Mouse (Mus musculus): ENCODE data around the gene Unc5cl.

Unc5cl gene

DNA sequence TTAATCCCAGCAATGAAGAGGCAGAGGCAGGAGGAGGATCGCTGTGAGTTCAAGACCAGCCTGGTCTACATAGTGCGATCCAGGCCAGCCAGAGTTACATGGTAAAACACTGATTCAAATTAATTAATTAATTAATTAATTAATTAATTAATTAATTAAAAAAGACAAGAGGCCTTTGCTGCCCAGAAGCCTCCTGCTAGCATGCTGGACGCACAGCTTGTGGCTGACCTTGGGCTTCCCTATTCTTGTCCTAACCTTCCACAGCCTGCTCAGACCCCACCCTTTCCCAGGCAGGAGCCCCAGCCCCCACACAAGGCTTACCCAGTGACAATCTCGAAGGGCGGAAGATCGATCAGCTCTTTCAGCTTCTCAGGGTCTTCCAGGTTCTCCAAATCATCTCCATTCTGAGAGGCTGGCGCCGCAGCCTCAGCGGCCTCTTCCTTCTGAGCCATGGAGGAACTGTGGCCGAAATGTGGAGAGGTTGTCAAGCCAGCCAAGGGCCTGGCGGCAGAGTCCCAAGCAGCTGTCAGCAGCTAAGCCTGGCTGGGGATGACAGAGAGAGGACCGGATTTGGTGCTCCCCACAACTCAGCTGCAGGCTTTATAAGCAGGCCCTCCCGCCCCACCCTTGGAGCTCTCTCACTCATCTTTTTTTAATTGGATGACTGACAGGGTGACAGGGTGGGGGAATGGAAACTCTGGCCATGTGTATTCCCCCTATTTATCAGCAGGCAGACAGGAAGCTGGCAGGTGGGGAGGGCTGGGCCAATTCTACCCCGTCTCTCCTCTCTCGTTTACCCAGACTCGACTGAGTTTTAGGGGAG lies 22.3 kb upstream of the Unc5cl start, which contains the start of gene Apobec2:
TSS of gene Apobec2 (minus strand) at position 773 of the 823 bp plus-strand sequence.
- DNase-seq (ENCODE audit: low spot score) = no peak

DNA sequence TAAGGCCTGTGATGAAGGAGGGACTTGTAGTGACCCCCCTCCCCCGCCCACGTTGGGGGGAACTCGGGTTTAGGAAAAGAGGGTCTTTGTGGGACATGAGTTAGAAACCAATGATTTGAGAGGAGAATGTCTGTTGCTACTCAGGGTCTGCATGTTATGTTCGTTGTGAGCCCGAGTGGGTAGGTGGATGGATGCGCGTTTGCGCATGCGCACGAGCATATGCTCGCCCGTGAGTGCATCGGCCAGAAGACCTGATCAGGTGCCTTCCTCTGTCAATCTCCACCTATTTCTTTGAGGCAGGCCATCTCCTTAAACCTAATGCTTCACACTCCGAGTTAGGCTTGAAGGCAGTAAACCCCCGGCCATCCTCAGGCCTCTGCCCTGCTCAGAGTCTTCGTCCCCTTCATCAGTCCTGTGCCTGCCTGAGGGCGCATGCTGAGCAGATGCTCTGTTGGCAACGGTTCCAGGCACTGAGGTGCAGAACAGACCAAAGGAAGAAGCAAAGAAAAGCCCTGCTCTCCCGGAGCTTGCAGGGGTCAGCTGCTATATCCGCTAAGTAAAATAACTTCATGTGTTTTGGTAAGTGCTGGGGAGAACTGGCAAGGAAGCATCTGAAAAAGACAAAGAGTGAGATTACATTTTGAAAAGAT lies 21.6 kb upstream of the Unc5cl start:
- DNase-seq (ENCODE audit: low spot score) = no peak

DNA sequence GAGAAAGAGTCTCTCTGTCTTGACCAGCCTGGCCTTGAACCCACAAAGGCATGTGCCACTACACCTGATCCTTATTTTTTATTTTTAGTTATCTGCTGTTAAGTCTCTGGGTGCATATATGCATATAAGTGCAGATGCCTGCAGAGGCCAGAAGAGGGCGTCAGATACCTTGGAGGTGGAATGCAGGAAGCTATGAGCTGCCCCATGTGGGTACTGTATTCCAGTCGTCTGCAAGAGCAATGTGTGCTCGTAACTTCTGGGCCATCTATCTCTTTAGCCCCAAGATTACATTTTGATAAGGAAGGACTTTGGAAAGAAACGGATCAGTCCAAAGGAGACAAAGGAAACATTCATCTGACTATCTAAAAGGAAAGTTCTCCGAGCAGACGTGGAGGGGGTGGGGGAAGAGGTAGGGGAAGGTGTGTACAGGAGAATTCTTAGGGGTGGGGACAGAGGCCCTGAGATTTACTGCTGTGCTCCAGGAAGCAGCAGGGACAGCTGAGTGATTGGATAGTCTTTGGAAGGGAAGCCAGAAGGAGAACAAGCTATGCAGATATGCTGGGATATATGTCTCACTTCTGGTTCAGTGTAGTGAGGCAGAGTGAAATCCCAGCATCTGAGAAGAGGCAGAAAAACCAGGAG lies 20.9 kb upstream of the Unc5cl start:
- no peak for DNase-seq (ENCODE audit: low spot score)

DNA sequence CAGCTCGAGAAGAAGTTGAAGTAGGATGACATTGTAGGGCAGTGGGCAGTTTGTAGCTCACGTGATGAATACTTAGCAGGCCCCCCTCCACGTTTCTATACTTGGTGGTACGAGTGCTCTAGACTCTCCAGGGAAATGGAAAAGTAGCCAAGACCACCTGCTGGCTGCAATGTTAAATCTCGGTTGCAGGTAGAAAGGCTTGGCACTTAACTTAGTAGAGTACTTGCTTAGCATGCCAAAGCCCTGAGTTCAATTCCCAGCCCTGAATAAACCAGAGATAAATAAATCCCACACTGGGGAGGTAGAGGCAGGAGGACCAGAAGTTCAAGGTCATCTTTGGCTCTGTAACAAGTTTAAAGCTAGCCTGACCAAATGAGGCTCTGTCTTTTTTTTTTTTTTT lies 20.2 kb upstream of the Unc5cl start:
- no peak for DNase-seq (ENCODE audit: low spot score)

DNA sequence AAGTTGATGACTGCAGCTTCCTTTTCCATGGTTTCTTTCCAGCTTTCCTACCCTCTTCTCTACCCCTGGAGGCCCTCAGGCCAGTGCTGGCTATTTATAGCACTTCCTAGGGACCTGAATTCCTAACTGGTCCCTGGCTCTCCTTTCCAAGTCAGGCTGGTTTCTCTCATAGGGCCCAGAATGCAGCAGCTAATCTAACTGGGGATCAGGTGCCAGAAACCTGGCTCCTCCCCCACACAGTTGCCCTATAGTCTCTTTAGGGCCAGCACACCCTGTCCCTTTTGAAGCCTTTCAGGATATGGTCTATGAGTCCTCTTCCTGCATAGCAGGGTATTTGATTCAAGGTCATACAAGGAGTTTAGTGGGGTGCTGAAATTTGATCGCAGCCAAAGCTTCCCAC lies 18.2 kb upstream of the Unc5cl start:
- DNase-seq (ENCODE audit: low spot score) = no peak

DNA sequence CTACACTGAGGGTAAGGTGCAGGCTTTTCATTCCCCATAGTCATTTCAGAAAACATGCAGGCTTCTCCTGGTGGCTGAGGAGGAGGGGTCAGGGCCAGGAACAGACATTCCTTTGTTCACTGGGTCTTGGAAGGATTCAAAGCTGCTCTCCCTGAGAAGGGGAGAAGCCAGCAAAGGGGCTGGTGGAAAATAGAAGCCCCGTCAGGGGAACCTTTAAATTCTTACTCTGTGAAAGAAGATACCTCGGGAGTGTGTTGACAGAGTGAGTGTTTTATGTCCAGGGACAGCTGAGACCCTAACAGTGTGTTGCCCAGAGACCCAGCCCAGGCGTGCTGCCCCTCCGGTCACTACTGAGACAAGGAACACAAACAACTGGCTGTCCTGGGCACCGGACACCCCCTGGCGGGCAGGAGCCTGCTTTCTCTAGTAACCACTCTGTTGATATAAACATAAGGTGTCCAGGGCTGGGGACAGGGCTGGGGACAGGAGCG lies 17.2 kb upstream of the Unc5cl start:
- DNase-seq (ENCODE audit: low spot score) = no peak

DNA sequence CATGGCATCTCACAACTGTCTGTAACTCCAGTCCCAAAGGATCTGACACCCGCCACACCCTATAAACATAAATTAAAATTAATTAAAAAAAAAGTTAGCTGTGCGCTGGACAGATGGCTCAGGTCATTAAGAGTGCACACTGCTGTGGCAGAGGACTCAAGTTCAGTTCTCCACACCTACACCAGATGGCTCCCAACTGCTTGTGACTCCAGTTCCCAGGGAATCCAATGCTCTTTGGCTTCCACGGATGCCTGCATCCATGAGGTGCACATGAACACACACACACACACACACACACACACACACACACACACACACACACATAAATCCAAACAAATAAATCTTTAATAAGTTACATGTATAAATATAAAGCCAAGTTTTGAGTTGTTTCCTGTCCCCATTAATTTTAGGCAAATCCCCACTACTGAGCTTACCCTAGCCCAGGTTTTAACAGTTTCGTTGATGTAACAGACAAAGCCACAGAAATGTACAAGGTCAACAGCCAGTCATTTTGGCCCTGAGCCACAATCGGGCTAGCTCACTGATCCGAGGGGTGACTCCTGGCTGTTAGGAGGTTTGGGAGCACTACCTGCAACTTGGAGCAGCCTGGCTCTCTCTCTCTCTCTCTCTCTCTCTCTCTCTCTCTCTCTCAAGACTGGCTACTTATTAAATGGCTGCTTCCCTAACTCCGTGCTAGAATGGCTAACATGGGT lies 11.8 kb upstream of the Unc5cl start:
- no peak for DNase-seq (ENCODE audit: low spot score)

DNA sequence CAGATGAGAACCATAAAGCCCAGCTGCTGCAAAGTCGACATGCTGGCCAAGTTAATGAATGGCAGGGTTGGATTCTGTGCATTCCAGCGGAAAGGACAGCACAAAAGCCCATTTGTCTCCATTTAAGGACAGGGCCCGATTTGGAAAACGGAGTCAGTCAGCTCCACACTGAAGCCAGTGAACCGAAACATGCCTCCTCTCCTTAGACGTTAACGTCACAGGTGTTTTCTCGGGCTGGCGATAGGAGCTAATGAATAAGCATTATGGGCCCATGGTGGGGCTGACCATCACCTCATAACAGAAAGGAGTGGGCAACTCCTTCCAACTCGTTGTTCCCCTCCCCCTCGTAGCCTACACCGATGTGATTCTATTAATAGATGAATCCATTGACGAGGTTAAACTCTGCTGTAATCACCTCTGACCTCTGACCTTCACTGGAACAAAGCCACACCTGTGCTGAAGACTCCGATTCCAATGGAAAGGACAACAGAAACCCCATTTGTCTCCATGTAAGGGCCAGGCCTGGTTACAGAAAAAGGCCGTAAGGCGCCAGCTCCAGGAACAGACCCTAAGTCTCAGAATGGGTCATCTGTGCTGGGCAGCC lies 11.1 kb upstream of the Unc5cl start:
- no peak for DNase-seq (ENCODE audit: low spot score)

DNA sequence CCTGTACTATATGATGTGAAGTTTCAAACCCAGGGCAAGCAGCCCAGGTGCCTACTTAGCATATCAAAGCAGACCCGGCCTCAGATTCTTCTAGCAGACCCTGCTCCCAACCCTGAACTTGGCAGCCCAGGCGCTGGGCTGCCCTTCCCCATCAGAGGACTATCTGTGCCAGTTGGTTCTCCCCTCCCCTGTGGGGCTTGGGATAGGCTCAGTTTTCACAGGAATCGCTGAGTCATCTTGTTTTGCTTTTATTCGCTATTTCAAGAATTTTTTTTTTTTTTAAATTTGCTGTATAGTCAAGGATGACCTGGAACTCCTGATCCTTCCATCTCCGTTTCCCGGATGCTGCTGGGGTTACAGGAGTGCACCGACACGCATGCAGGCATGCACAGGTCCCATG lies 7.0 kb upstream of the Unc5cl start:
- no peak for DNase-seq (ENCODE audit: low spot score)

DNA sequence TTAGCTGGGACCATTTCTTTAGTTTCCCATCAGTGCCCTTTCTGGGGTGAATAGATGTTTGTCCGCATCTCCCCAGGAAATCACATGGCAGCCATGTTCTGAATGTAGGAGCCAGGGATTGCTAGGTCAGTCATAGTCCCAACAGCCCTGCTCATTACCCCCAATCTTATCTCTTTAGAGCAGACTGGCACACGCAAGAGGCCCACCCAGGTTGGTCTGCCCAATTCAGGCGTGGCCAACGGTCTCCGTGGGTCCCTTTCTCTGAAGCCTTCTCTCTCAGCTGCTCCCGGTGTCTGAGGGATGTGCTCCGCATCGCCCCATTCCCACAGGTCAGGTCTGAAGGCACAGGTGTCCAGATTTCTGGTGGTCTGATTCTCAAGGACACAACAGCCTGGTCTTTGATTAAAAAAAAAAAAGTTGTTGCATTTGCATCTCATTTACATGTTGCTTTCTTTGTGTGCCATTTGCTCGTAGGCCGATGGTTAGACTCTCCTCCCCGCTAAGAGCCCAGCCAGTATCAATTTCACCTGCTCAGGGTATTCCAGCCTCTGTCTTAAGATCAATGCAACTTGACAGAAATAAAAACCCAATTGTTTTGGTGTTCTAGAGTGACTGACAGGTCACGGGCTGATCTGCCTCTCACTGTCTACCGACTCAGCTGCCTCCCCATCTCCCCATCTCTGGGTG lies 3.9 kb upstream of the Unc5cl start:
- no peak for DNase-seq (ENCODE audit: low spot score)

DNA sequence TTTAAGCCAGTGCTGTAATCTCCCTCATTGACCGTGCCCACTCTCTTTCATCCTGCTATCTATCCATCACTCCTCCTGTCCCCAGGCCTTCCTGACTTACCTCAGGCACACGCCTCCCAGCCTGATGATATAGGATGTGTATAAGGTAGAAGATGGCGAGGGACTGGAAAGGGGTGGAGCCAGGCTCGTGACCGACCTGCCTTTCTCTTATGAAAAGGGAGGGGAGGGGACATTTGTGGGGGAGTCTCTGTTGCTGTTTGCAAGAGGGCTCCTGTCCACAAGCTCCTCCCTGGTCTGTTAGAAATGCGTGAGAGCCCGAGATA lies 3.4 kb upstream of the Unc5cl start, which contains the start of gene Tspo2:
TSS of gene Tspo2 (minus strand) at position 170 of the 323 bp plus-strand sequence.
- no peak for DNase-seq (ENCODE audit: low spot score)

DNA sequence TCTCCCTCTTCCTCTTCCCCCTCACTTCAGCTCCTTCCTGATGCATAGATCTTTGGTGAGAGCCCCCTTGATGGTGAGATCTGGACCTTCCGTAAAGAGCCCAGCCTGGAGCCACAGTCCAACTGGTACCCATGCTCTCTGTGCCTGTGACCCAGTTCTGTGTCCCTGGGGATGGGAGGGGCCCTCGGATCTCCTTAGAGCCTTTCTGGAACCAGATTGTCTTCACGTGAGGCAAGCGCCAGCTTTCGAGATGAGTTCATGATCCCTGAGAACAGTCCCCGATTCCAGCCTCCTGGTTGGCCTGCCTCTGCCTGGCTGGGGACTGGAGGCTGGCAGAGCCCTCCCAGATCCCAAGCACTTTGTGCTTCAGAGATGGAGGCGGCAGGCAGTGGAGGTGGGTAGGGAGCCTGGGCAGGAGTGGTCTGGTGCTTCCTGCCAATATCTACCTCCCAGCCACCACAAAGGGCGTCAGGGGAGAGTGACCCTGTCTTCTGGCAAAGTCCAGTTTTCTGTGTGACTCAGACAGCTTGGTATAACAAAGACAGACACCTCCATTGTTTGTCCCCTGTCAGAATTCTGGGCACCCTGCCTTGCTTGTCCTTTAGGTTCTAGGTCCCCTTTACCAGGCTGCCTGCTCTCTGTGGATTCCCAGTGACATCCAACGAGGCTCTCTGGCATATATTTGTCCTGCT lies 2.8 kb upstream of the Unc5cl start:
- no peak for DNase-seq (ENCODE audit: low spot score)

DNA sequence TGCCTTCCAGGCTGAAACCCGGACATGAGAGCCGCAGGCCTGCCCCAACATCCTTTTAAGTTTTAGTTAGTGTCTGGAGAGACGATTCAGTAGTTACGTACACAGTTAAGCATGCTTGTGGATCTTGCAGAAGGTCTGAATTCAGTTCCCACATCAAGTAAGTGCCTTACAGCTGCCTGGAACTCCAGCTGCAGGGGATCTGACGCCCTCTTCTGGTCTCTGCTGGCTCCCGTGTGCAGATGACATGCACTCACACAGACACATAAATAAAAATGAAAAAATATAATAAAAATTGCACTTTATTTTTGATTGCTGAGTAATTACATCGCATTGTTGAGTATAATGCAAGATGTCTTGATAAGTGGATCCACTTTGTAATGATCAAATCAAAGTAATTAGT lies 1.2 kb upstream of the Unc5cl start:
- no peak for DNase-seq (ENCODE audit: low spot score)

DNA sequence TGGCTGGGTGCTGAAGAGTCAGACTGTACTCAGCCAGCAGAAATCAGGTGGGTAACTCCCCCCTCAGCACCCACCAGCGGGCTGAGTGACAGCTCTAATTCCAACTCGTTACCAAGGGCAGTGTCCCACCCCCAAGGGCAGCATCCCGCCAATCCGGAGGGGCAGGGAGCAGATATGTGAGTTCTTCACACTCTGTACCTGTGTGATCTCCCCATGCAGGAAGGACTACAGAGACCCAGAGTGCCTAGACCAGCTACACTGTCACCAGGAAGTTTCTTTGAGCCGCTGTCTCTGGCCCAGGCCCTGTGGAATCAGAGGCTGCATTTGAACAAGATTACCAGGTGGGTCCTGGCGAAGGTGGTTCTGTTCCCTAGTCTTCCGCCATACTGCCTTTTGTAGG lies 511 bp upstream of the Unc5cl start:
- DNase-seq (ENCODE audit: low spot score) = no peak

DNA sequence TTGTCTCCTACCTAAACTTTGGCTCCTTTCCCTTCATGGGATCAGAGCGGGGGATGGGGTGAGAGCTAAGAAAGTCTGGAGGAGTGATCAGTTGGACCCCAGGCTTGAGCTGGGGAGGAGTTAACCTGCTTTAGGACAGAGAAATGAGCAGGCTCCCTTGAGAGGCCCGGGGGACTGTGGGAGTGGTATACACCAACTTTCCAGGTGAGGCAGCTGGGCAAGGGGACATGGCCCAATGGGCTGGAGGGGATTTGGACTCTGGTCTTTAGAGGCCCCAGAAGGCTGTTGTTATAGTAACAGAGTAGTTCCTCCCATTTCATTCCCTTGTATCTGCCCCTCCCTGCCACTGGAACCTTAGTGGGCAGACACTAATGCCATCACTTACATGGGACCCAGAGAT lies 1.3 kb downstream of the Unc5cl start:
- no peak for DNase-seq (ENCODE audit: low spot score)

DNA sequence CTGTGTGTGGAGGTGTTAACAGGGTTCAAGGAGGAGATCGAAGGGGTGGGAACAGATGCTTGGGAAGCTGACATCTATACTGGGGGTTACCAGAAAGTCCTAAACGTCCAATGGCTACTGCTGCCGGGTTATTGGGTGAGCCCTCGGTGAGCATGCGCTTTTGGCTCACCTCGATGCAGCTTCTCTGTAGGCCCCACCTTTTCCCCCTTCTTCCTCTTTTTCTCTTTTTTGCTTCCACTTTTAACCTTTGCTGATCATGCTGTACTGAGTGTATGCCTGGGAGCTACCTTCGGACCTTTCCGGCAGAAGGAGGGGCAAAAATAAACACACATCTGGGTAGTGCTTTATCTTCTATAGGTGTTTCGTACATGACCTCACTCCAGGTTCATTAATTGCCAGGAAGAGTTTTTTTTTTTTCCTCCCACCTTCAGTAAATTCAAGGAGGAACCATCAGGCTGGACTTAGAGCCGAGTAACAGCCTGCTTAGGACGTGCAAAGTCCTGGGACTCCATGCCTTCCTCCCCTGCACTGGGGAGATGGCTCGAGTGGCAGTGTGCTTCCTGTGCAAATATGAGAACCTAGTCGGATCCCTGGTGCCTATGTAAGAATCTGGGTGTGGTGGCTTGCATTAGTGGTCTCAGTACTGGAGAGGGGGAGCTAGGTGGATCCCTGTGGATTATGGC lies 3.4 kb downstream of the Unc5cl start:
- DNase-seq (ENCODE audit: low spot score) = no peak

DNA sequence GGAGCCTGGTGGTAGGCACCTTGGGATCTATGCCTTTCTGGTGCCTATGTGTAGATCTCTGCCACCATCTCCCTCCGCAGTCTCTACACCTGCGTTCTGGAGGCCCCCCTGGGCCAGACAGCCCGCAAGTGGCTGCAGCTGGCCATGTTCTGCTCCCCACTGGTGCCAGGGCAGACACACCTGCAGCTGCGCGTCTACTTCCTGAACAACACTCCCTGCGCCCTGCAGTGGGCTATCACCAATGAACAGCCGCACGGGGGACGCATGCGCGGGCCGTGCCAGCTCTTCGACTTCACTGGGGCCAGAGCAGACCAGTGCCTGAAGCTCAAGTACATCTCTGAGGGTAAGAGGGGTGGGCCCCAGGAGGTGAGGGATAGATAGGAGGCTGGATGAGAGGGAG lies 7.4 kb downstream of the Unc5cl start:
- DNase-seq (ENCODE audit: low spot score) = no peak

DNA sequence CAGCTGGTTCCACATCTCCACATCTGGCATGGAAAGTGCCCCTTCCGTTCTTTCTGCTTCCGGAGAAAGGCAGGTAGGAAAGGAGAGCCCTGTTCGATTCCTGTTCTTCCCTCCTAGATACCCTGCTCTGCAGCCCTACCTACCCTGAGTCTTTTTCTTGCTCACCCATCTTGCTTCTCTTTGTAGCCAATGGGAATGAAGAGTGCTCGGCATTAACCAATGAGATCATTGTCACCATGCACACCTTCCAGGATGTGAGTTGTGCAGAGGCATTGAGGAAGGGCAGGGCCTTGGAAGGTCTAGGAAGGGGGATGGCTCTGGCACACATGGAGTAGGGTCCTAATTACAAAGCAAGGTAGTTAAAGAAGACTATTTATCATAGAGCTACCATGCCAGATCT lies 8.7 kb downstream of the Unc5cl start:
- DNase-seq (ENCODE audit: low spot score) = no peak

DNA sequence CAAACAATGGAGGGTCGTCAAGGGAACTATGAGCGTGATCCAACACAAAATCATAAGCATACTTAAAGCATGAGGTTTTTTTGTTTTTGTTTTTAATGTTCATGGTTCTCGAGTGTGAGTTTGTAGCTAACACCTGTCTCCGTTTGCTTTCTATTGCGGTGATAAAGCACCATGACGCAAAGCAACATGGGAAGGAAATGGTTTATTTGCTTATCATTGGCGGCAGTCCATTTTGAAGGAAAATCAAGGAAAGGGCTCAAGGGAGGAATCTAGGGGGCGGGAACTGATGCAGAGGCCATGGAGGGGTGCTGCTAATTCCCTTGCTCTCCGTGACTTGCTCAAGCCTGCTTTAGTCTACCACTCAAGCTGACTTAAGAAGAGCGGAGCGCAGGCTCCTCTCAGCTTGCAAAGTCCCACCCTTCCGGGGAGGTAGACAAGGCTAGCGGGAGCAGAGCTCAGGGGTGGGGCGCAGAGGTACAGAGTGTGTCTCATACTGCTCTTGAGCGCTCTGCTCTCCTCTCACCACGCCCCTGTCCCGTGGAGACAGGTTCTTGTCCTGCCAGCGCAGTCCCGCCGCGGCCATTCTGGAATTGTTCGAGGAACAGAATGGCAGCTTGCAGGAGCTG lies 12.2 kb downstream of the Unc5cl start:
- no peak for DNase-seq (ENCODE audit: low spot score)
